Mouse (Mus musculus) intestine, embryonic 14.5 days (tissue): ENCODE data around the gene Cckar. TPM values are rescaled to one million over a fixed set of nuclear protein-coding genes. Genes with fewer than 3 reads are reported as not detected.
"Not testable (repeated sequence)": the region's sequence is repeated elsewhere in the genome, so short reads cannot be mapped to it uniquely, and the experiment has no call there.

Source experiments
- ATAC-seq: fragments of 200-750 bp; cut with Nextera tagmentation; replicated peaks from 2 replicates; pipeline ENCODE4 v1.8.0; 2017; ENCODE audit warnings: low read depth, moderate number of reproducible peaks, moderate TSS enrichment, moderate library complexity; ENCODE audit not compliant: low FRiP score, low TSS enrichment
- DNase-seq: peaks from one replicate; pipeline ENCODE4 v3.0.0-alpha.2; 2018; ENCODE audit warnings: low spot score
- H3K27ac ChIP-seq: fragments of 300-500 bp; sonication (generic); 2 replicates; pipeline ENCODE4 v1.5.1; 2014; ENCODE audit warnings: low read depth, mild to moderate bottlenecking, control low read depth
- H3K27me3 ChIP-seq: fragments of 300-500 bp; sonication (generic); replicated peaks from 2 replicates; pipeline ENCODE4 v1.6.1; 2014; ENCODE audit warnings: low read length, control low read depth; ENCODE audit not compliant: control insufficient read depth, insufficient read depth
- H3K36me3 ChIP-seq: fragments of 300-500 bp; sonication (generic); 2 replicates; pipeline ENCODE4 v1.6.1; 2014; ENCODE audit warnings: low read length, control low read depth; ENCODE audit not compliant: control insufficient read depth, insufficient read depth
- H3K4me1 ChIP-seq: fragments of 300-500 bp; sonication (generic); replicated peaks from 2 replicates; pipeline ENCODE4 v1.6.1; 2014; ENCODE audit warnings: low read length, control low read depth, mixed read lengths; ENCODE audit not compliant: control insufficient read depth, insufficient read depth
- H3K4me2 ChIP-seq: fragments of 300-500 bp; sonication (generic); 2 replicates; pipeline ENCODE4 v1.6.1; 2014; ENCODE audit warnings: low read length
- H3K4me3 ChIP-seq: fragments of 300-500 bp; sonication (generic); 2 replicates; pipeline ENCODE4 v1.5.1; 2014; ENCODE audit warnings: low read depth, low read length, control low read depth, mixed read lengths
- H3K9ac ChIP-seq: fragments of 300-500 bp; sonication (generic); 2 replicates; pipeline ENCODE4 v1.6.1; 2014; ENCODE audit warnings: mild to moderate bottlenecking, low read length
- H3K9me3 ChIP-seq: fragments of 300-500 bp; sonication (generic); 2 replicates; pipeline ENCODE4 v1.6.1; 2016; ENCODE audit warnings: low read length, control low read depth; ENCODE audit not compliant: control insufficient read depth
- WGBS: fragments of 180-500 bp; shearing (Covaris S2); extraction: QIAGEN DNeasy Blood & Tissue Kit; methylation state at CpG from one replicate; pipeline ENCODE4 v1.1.7; 2014; 5-methylcytosine and 5-hydroxymethylcytosine counted together
- polyA plus RNA-seq: library from polyadenylated mRNA; unstranded; fragments of >200 nt; fragmentation: Nextera tagmentation; extraction: Ambion mirVana; gene quantifications from 2 replicates; pipeline ENCODE4 v1.2.1, GENCODE M21; 2014

Cckar gene
- polyA plus RNA-seq, 1 experiment from 2014 or later: 27.2 TPM

DNA sequence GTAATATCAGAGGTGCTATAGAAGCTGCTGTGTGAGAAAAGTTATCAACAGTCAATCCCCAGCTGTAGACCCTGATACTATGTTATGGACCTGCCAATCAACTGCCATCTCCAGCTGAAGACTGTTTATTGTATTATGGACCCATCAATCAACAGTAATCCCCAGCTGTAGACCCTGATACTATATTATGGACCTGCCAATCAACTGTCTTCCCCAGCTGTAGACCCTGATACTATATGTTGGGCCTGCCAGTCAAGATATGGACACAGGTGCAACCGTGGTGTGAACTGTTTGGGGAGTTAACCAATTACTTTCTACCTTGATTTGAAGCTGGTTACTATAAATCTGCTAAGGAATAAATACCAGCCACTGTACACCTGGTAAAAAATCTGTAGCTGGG, 23.1 kb downstream of the Cckar start:
- Histone ChIP-seq H3K4me1 (peaks cover 5% of the 10 kb centered on the region), H3K27me3 (no peaks in the 10 kb centered on the region), H3K36me3 (no peaks in the 10 kb centered on the region), H3K9ac (no peak overlapping the region), H3K4me2 (no peak overlapping the region), H3K27ac (no peak overlapping the region), H3K4me3 (no peak overlapping the region), H3K9me3 (no peaks in the 10 kb centered on the region)
- WGBS: 65% methylated on average over 1 of the region's 1 CpGs
- ATAC-seq (no peak), DNase-seq (no peak)

DNA sequence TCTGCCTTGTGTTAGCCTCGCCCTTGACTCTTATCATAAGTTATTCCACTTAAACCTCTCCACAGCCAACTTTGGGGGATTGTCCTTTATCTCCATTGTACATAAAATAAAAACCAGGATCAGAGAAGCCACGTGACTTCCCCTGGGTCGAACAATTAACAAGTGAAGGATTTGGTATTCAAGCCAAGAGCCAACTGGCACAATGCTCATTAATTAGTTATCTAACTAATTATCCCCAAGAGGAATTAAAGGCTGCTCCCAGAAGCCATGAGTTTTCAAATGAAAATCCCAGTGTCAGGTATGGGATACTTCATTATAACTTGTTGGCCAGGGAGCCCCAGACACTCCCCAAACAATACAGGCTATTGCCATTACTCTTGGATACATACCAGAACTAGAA, 23.6 kb downstream of the Cckar start:
- Histone ChIP-seq H3K9ac (no peak overlapping the region), H3K9me3 (no peaks in the 10 kb centered on the region), H3K4me2 (no peak overlapping the region), H3K27ac (no peak overlapping the region), H3K4me1 (peaks cover 5% of the 10 kb centered on the region), H3K4me3 (no peak overlapping the region), H3K27me3 (no peaks in the 10 kb centered on the region), H3K36me3 (no peaks in the 10 kb centered on the region)
- WGBS: 60% methylated on average over 3 of the region's 3 CpGs
- DNase-seq (no peak), ATAC-seq (no peak)

DNA sequence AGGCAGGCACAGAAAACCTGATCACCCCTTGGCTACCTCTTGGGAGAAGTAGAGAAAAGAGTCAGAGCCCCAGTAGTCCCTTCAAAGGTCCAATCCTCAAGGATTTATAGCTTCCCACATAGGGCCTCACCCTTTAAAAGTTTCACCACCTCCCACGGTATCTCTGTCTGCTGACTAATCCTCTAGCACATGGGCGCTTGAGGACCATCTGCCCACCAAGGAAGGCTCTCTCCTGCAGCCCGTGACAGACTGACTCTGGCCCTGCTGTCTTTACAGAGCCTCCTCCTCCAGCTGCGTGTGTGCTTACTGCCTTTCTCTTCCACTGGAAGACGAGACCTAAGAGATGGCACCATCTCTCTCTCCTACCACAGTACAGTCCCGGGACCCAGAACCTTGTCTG, 27.9 kb downstream of the Cckar start:
- Histone ChIP-seq H3K4me3 (no peak overlapping the region), H3K4me2 (no peak overlapping the region), H3K4me1 (0 out of 2 replicates have a peak, but pooled peaks cover 3% of the 10 kb centered on the region), H3K27me3 (no peaks in the 10 kb centered on the region), H3K36me3 (no peaks in the 10 kb centered on the region), H3K27ac (no peak overlapping the region), H3K9ac (no peak overlapping the region), H3K9me3 (no peaks in the 10 kb centered on the region)
- ATAC-seq (no peak), DNase-seq (no peak)
- WGBS: 51% methylated on average over 6 of the region's 6 CpGs

DNA sequence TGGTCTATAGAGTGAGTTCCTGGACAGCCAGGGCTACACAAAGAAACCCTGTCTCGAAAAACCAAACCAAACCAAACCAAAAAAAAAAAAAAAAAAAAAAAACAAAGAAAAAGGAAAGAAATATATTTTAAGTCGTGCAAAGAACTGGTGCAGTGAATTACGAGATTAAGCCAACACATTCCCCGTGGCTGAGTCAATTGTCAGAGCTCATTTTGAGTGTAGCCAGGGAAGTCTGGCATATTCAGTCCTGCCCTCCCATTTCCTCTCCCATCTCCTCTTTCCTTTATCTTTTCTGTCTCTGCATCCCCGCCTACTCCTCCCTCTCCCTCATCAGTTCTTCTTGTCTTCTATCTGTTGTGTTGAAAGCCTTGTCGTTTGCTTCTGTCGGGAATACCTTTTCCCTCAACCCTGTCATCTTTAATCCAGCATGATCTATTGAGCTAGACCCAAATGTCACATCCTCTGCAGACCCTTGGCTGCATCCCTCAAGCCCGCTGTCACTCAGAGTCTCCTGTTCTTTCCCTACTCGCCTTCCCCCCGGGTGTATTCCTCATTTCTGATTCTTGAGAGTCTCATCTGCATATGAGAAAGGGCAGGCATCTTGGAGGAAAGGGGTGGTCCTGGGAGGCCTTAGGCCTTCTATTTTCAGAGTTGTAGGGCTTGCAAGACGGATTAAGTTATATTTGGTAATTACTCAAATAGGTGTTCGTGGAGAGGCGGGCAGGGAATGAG, 29.3 kb downstream of the Cckar start:
- H3K4me3 ChIP-seq: no peak overlapping the region
- H3K4me1 ChIP-seq: 0 out of 2 replicates have a peak, but pooled peaks cover 3% of the 10 kb centered on the region
- no peak overlapping the region for H3K27ac ChIP-seq
- ATAC-seq: no peak
- H3K9me3 ChIP-seq: no peaks in the 10 kb centered on the region
- no peak for DNase-seq
- no peak overlapping the region for H3K9ac ChIP-seq
- no peaks in the 10 kb centered on the region for H3K27me3 ChIP-seq
- no peak overlapping the region for H3K4me2 ChIP-seq
- WGBS: 54% methylated on average over 13 of the region's 13 CpGs
- no peaks in the 10 kb centered on the region for H3K36me3 ChIP-seq

DNA sequence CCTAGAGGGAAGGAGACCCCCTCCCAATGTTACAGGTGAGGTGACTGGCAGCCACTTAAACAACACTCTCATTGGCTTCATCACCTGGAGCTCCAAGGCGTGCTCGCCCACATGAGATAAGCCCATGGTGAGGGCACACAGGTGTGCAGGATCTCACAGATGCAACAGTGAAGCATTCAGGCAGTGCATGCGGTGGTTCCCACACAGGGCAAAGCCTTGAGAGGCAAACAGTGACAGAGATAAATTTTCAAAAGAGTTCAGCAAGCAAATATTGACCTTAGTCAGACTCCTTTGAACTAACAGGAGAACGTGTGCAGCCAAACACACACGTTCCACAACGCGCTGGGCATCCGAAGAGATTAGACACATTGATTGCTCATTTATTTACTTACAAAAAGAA, 30.8 kb downstream of the Cckar start:
- Histone ChIP-seq H3K4me3 (no peak overlapping the region), H3K36me3 (no peaks in the 10 kb centered on the region), H3K9me3 (no peaks in the 10 kb centered on the region), H3K9ac (no peak overlapping the region), H3K4me1 (0 out of 2 replicates have a peak, but pooled peaks cover 3% of the 10 kb centered on the region), H3K4me2 (no peak overlapping the region), H3K27ac (no peak overlapping the region), H3K27me3 (no peaks in the 10 kb centered on the region)
- ATAC-seq: peak; percentile 82
- WGBS: 58% methylated on average over 8 of the region's 8 CpGs
- no peak for DNase-seq

DNA sequence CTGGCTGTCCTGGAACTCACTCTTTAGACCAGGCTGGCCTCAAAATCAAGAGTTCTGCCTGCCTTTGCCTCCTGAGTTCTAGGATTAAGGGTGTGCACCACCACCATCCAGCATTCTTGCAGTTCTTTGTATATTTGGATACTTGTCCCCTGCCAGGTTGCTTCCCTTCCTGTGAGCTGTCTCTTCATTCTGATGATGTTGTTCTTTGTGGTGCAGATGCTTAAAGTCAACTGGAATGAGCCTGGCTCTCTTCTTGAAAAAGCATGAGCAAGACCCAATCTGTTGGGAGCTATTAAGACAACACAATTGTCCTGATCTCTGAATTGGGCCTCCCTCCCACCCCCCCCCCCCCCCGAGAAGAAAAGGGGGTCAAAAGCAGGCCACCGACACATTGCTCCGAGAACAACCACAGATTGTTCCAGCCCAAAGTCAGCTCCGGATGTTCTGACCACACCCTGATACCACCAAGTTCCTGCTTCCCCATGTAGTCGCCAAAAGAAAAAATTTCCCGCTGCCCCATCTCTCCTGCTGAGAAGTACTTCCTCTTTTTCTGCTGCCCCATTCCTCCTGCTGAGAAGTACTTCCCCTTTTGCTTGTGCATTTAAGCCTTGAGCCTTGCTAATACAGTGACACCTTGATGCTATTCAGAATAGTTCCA, 33.9 kb downstream of the Cckar start:
- H3K4me3 ChIP-seq, H3K27ac ChIP-seq, H3K9ac ChIP-seq, H3K9me3 ChIP-seq, H3K4me2 ChIP-seq, H3K36me3 ChIP-seq, H3K4me1 ChIP-seq, ATAC-seq, H3K27me3 ChIP-seq, DNase-seq: not testable (repeated sequence)
- 83% methylated on average over 6 of the region's 6 CpGs for WGBS

DNA sequence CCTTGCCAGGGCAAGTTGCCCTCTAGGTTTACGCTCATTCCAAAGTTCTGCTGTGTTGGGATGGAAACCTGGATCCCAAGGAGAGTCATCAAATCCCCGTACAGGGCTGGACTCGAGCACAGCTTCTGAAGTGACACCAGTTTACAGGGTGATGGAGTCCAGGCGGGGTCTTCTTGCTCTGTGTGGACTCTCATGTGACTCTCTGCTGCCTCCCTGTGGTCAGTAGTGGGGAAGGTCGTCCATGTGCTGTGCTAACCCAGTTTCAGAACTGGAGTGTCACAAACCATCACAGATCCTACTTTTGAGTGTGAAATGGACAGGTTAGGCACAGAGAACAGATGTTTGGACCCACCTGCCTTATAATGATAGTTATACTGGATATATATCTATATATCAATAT, 35.2 kb downstream of the Cckar start:
- H3K27me3 ChIP-seq: no peaks in the 10 kb centered on the region
- ATAC-seq: peak; percentile 37; the same call in 1 of the 2 replicates
- no peaks in the 10 kb centered on the region for H3K36me3 ChIP-seq
- no peak overlapping the region for H3K4me3 ChIP-seq
- WGBS: 22% methylated on average over 5 of the region's 5 CpGs
- no peak overlapping the region for H3K27ac ChIP-seq
- DNase-seq: peak; percentile 83
- H3K4me2 ChIP-seq: no peak overlapping the region
- H3K9ac ChIP-seq: no peak overlapping the region
- no peaks in the 10 kb centered on the region for H3K4me1 ChIP-seq
- H3K9me3 ChIP-seq: no peaks in the 10 kb centered on the region

DNA sequence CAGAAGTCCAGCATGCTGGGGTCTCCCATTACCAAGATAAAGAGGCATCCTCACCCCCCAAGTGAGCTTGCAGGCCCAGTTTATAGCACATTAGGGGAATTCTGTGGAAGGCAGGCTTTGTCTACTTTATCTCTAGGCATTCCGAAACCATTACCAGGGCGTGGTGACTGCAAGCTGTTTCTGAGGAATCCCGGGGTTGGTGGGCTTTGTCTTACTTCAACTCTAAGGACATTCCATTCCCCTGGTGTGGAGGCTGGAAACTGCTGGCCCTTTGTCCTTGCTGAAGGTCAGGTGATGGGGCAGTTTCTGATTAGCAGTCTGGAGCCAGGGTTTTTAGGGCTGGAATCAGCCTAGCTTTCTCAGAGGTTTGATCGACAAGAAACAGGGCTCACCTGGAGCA, 36.0 kb downstream of the Cckar start:
- Histone ChIP-seq H3K9ac (no peak overlapping the region), H3K4me2 (no peak overlapping the region), H3K36me3 (no peaks in the 10 kb centered on the region), H3K9me3 (no peaks in the 10 kb centered on the region), H3K27ac (no peak overlapping the region), H3K27me3 (no peaks in the 10 kb centered on the region), H3K4me3 (no peak overlapping the region), H3K4me1 (no peaks in the 10 kb centered on the region)
- 76% methylated on average over 4 of the region's 4 CpGs for WGBS
- ATAC-seq (no peak), DNase-seq (no peak)
